Mouse (Mus musculus): ENCODE results near the gene Slc20a1. TPM values are rescaled to one million over a fixed set of nuclear protein-coding genes. Genes with fewer than 3 reads are reported as not detected.

Gene Slc20a1
- polyA plus RNA-seq, 1 experiment from 2014 or later = 70.7 TPM

DNA sequence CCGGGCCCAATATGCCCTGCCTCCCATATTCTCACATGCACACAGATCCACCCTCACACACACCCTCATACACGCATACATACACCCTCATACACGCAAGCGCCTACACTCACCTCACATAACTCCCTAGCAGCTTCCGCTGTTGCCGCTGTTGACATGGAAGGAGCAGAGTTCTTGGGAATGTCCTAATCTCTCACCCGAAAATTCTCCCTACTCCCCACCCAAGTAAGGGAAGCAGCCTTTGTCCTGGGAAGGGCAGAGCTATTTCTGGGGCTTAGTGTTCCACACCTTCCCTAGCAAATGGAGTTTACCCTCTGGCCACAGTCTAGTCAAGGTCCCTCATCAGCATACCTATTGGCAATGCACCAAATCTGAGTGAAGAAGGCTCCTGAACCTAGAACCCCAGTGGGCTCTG is 49.1 kb downstream of the Slc20a1 start:
- H3K9me3 ChIP-seq (ENCODE audit: control insufficient read depth, low read length) = no peaks in the 10 kb centered on the region
- ATAC-seq (replicated peaks; ENCODE audit: low FRiP score) (no peak), DNase-seq (ENCODE audit: low spot score) (no peak)
- H3K27ac ChIP-seq (ENCODE audit: low read depth, low read length) = no peak overlapping the region
- 91% methylated on average over 7 of the region's 7 CpGs for WGBS
- no peak overlapping the region for H3K4me2 ChIP-seq (ENCODE audit: low read depth, low read length, severe bottlenecking)
- no peaks in the 10 kb centered on the region for H3K36me3 ChIP-seq (ENCODE audit: control insufficient read depth, insufficient read depth, low read length)
- H3K4me3 ChIP-seq (ENCODE audit: low read depth, low read length) = no peak overlapping the region
- H3K27me3 ChIP-seq (ENCODE audit: control insufficient read depth, insufficient read depth, low read length) = no peaks in the 10 kb centered on the region
- H3K9ac ChIP-seq (ENCODE audit: low read length) = no peak overlapping the region
- H3K4me1 ChIP-seq (replicated peaks; ENCODE audit: control insufficient read depth, insufficient read depth, low read length) = no peaks in the 10 kb centered on the region

- no peaks in the 10 kb centered on the region for H3K4me1 ChIP-seq (replicated peaks; ENCODE audit: control insufficient read depth, insufficient read depth, low read length)
- no peaks in the 10 kb centered on the region for H3K36me3 ChIP-seq (ENCODE audit: control insufficient read depth, insufficient read depth, low read length)
- DNase-seq (ENCODE audit: low spot score) (no peak), ATAC-seq (replicated peaks; ENCODE audit: low FRiP score) (no peak)
- no peak overlapping the region for H3K9ac ChIP-seq (ENCODE audit: low read length)
- H3K4me2 ChIP-seq (ENCODE audit: low read depth, low read length, severe bottlenecking) = no peak overlapping the region
- no peaks in the 10 kb centered on the region for H3K27me3 ChIP-seq (ENCODE audit: control insufficient read depth, insufficient read depth, low read length)
- H3K4me3 ChIP-seq (ENCODE audit: low read depth, low read length) = no peak overlapping the region
- H3K27ac ChIP-seq (ENCODE audit: low read depth, low read length) = no peak overlapping the region
- WGBS = 73% methylated on average over 1 of the region's 1 CpGs
- H3K9me3 ChIP-seq (ENCODE audit: control insufficient read depth, low read length) = no peaks in the 10 kb centered on the region
Measured at GRCm38 (mm10) chr2:129249321-129249720, 50.8 kb downstream of the Slc20a1 start.

DNA sequence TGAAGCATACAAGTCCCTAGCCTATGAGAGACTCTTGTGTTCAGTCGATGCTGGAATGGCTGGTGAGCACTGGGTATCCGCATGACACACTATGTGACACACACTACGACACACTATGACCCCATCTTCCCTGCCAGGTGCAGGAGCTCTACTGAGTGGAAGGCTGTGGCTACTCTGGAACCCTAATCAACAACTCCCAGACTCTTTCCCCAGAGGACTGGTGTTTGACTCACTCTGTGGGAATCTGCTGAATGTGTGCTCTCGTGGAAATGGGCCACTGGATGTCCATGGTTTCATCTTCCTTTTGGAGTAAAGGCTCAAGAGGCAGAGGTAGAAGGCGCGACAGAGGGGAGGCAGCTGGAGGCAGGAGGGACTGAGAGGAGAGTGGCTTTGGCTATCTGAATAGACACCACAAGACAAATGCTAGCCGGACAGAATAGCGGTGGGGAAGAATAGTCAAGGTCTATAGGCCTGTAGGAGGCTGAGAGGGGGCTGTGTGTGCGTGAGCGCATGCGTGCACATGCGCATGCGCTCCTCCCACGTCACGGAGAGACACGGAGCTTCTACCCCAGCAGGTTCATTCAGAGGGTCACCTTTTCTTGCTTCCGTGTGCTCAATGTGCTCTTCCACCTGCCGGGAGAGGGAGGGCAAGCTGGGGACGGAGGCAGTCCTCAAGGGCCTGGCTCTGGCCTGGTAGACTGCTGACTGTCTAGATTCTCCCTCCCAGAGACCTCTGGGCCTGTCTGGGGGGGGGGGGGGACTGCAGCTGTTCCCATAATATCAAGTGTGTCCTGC is 54.5 kb downstream of the Slc20a1 start:
- H3K27ac ChIP-seq (ENCODE audit: low read depth, low read length) = no peak overlapping the region
- H3K9ac ChIP-seq (ENCODE audit: low read length) = no peak overlapping the region
- 91% methylated on average over 19 of the region's 19 CpGs for WGBS
- H3K27me3 ChIP-seq (ENCODE audit: control insufficient read depth, insufficient read depth, low read length) = no peaks in the 10 kb centered on the region
- H3K4me3 ChIP-seq (ENCODE audit: low read depth, low read length) = no peak overlapping the region
- H3K9me3 ChIP-seq (ENCODE audit: control insufficient read depth, low read length) = no peaks in the 10 kb centered on the region
- H3K4me2 ChIP-seq (ENCODE audit: low read depth, low read length, severe bottlenecking) = no peak overlapping the region
- H3K4me1 ChIP-seq (replicated peaks; ENCODE audit: control insufficient read depth, insufficient read depth, low read length) = no peaks in the 10 kb centered on the region
- DNase-seq (ENCODE audit: low spot score) (no peak), ATAC-seq (replicated peaks; ENCODE audit: low FRiP score) (no peak)
- H3K36me3 ChIP-seq (ENCODE audit: control insufficient read depth, insufficient read depth, low read length) = no peaks in the 10 kb centered on the region

GRCm38 (mm10) chr2:129253631-129253970 is 55.0 kb downstream of the Slc20a1 start:
- ATAC-seq (replicated peaks; ENCODE audit: low FRiP score) (no peak), DNase-seq (ENCODE audit: low spot score) (no peak)
- no peaks in the 10 kb centered on the region for H3K9me3 ChIP-seq (ENCODE audit: control insufficient read depth, low read length)
- 88% methylated on average over 2 of the region's 2 CpGs for WGBS
- no peak overlapping the region for H3K27ac ChIP-seq (ENCODE audit: low read depth, low read length)
- H3K36me3 ChIP-seq (ENCODE audit: control insufficient read depth, insufficient read depth, low read length) = no peaks in the 10 kb centered on the region
- no peaks in the 10 kb centered on the region for H3K4me1 ChIP-seq (replicated peaks; ENCODE audit: control insufficient read depth, insufficient read depth, low read length)
- no peak overlapping the region for H3K4me2 ChIP-seq (ENCODE audit: low read depth, low read length, severe bottlenecking)
- no peak overlapping the region for H3K9ac ChIP-seq (ENCODE audit: low read length)
- no peaks in the 10 kb centered on the region for H3K27me3 ChIP-seq (ENCODE audit: control insufficient read depth, insufficient read depth, low read length)
- H3K4me3 ChIP-seq (ENCODE audit: low read depth, low read length) = no peak overlapping the region

- WGBS = 76% methylated on average over 2 of the region's 2 CpGs
Measured at GRCm38 (mm10) chr2:129254076-129254475, 55.5 kb downstream of the Slc20a1 start.

GRCm38 (mm10) chr2:129256006-129256405 is 57.4 kb downstream of the Slc20a1 start:
- Histone ChIP-seq H3K4me1 (replicated peaks; ENCODE audit: control insufficient read depth, insufficient read depth, low read length) (no peaks in the 10 kb centered on the region), H3K9me3 (ENCODE audit: control insufficient read depth, low read length) (no peaks in the 10 kb centered on the region), H3K4me2 (ENCODE audit: low read depth, low read length, severe bottlenecking) (no peak overlapping the region), H3K27me3 (ENCODE audit: control insufficient read depth, insufficient read depth, low read length) (no peaks in the 10 kb centered on the region), H3K36me3 (ENCODE audit: control insufficient read depth, insufficient read depth, low read length) (no peaks in the 10 kb centered on the region), H3K9ac (ENCODE audit: low read length) (no peak overlapping the region), H3K4me3 (ENCODE audit: low read depth, low read length) (no peak overlapping the region), H3K27ac (ENCODE audit: low read depth, low read length) (no peak overlapping the region)
- WGBS = 78% methylated on average over 4 of the region's 4 CpGs
- DNase-seq (ENCODE audit: low spot score) (no peak), ATAC-seq (replicated peaks; ENCODE audit: low FRiP score) (no peak)

More at GRCm38 (mm10) chr2:129254076-129254475, 55.5 kb downstream of the Slc20a1 start:
- Histone ChIP-seq H3K27ac (ENCODE audit: low read depth, low read length) (no peak overlapping the region), H3K4me3 (ENCODE audit: low read depth, low read length) (no peak overlapping the region), H3K9me3 (ENCODE audit: control insufficient read depth, low read length) (no peaks in the 10 kb centered on the region), H3K4me1 (replicated peaks; ENCODE audit: control insufficient read depth, insufficient read depth, low read length) (no peaks in the 10 kb centered on the region), H3K36me3 (ENCODE audit: control insufficient read depth, insufficient read depth, low read length) (no peaks in the 10 kb centered on the region), H3K9ac (ENCODE audit: low read length) (no peak overlapping the region), H3K27me3 (ENCODE audit: control insufficient read depth, insufficient read depth, low read length) (no peaks in the 10 kb centered on the region), H3K4me2 (ENCODE audit: low read depth, low read length, severe bottlenecking) (no peak overlapping the region)
- DNase-seq (ENCODE audit: low spot score) (no peak), ATAC-seq (replicated peaks; ENCODE audit: low FRiP score) (no peak)

- Histone ChIP-seq H3K9ac (ENCODE audit: low read length) (no peak overlapping the region), H3K27ac (ENCODE audit: low read depth, low read length) (no peak overlapping the region), H3K36me3 (ENCODE audit: control insufficient read depth, insufficient read depth, low read length) (no peaks in the 10 kb centered on the region), H3K27me3 (ENCODE audit: control insufficient read depth, insufficient read depth, low read length) (no peaks in the 10 kb centered on the region), H3K4me2 (ENCODE audit: low read depth, low read length, severe bottlenecking) (no peak overlapping the region), H3K4me1 (replicated peaks; ENCODE audit: control insufficient read depth, insufficient read depth, low read length) (no peaks in the 10 kb centered on the region), H3K9me3 (ENCODE audit: control insufficient read depth, low read length) (no peaks in the 10 kb centered on the region), H3K4me3 (ENCODE audit: low read depth, low read length) (no peak overlapping the region)
- 92% methylated on average over 3 of the region's 3 CpGs for WGBS
- DNase-seq (ENCODE audit: low spot score) = no peak
- ATAC-seq (replicated peaks; ENCODE audit: low FRiP score) = 0 out of 2 replicates have a peak, but pooled peaks have one; percentile 21
Measured at GRCm38 (mm10) chr2:129258056-129258455, 59.5 kb downstream of the Slc20a1 start.

GRCm38 (mm10) chr2:129258475-129259211 is 60.1 kb downstream of the Slc20a1 start:
- no peak overlapping the region for H3K4me3 ChIP-seq (ENCODE audit: low read depth, low read length)
- no peaks in the 10 kb centered on the region for H3K9me3 ChIP-seq (ENCODE audit: control insufficient read depth, low read length)
- H3K4me1 ChIP-seq (replicated peaks; ENCODE audit: control insufficient read depth, insufficient read depth, low read length) = no peaks in the 10 kb centered on the region
- WGBS = 38% methylated on average over 7 of the region's 7 CpGs
- H3K4me2 ChIP-seq (ENCODE audit: low read depth, low read length, severe bottlenecking) = no peak overlapping the region
- DNase-seq (ENCODE audit: low spot score) (peak; percentile 61), ATAC-seq (replicated peaks; ENCODE audit: low FRiP score) (peak; percentile 58)
- H3K27ac ChIP-seq (ENCODE audit: low read depth, low read length) = no peak overlapping the region
- no peak overlapping the region for H3K9ac ChIP-seq (ENCODE audit: low read length)
- no peaks in the 10 kb centered on the region for H3K27me3 ChIP-seq (ENCODE audit: control insufficient read depth, insufficient read depth, low read length)
- H3K36me3 ChIP-seq (ENCODE audit: control insufficient read depth, insufficient read depth, low read length) = no peaks in the 10 kb centered on the region

All from forebrain, embryonic 11.5 days (tissue).